Mouse (Mus musculus) liver, adult 2 months (tissue): ENCODE measurements around the gene Vps72. TPM values are rescaled to one million over a fixed set of nuclear protein-coding genes. Genes with fewer than 3 reads are reported as not detected.
A peak's percentile ranks its signal among the peaks of the same experiment; 100 is the strongest.
"Not testable (repeated sequence)": the region's sequence is repeated elsewhere in the genome, so short reads cannot be mapped to it uniquely, and the experiment has no call there.

ENCODE experiments used
- DNase-seq: peaks from one replicate; pipeline ENCODE4 v3.0.0-alpha.2; 2011; ENCODE audit warnings: low read depth, low spot score; ENCODE audit errors: extremely low read depth
- H3K27ac ChIP-seq: fragments of 200-500 bp; replicated peaks from 2 replicates; pipeline ENCODE4 v1.5.1; 2012; ENCODE audit warnings: low read depth, mild to moderate bottlenecking, control low read depth, inconsistent platforms, low read length; ENCODE audit not compliant: insufficient read depth
- H3K27me3 ChIP-seq: fragments of 200-500 bp; 2 replicates; pipeline ENCODE4 v1.6.1; 2012; ENCODE audit warnings: mild to moderate bottlenecking, moderate library complexity, low read length, inconsistent platforms; ENCODE audit not compliant: control insufficient read depth, insufficient read depth
- H3K36me3 ChIP-seq: fragments of 200-500 bp; 2 replicates; pipeline ENCODE4 v1.6.1; 2012; ENCODE audit warnings: low read length, inconsistent platforms; ENCODE audit not compliant: control insufficient read depth, insufficient read depth
- H3K4me1 ChIP-seq: fragments of 200-500 bp; 2 replicates; pipeline ENCODE4 v1.6.1; 2011; ENCODE audit warnings: low read length; ENCODE audit not compliant: control insufficient read depth, insufficient read depth
- H3K4me3 ChIP-seq: fragments of 200-500 bp; 2 replicates; pipeline ENCODE4 v1.5.1; 2011; ENCODE audit warnings: low read depth, mild to moderate bottlenecking, control low read depth, low read length, moderate library complexity; ENCODE audit not compliant: insufficient read depth
- H3K79me2 ChIP-seq: fragments of 200-500 bp; 2 replicates; pipeline ENCODE4 v1.6.1; 2012; ENCODE audit warnings: inconsistent platforms, mild to moderate bottlenecking, low read length, moderate library complexity; ENCODE audit not compliant: control insufficient read depth, insufficient read depth
- H3K9ac ChIP-seq: fragments of 200-500 bp; 2 replicates; pipeline ENCODE4 v1.6.1; 2012; ENCODE audit warnings: low read depth, mild to moderate bottlenecking, control low read depth, inconsistent platforms, low read length
- CTCF ChIP-seq: fragments of 200-500 bp; IDR thresholded peaks from 2 replicates; pipeline ENCODE4 v1.5.1; 2011; ENCODE audit warnings: low read depth, low read length, control low read depth
- POLR2A ChIP-seq: fragments of 200-500 bp; IDR thresholded peaks from 2 replicates; pipeline ENCODE4 v1.6.1; 2011; ENCODE audit warnings: low read length, control low read depth; ENCODE audit not compliant: insufficient read depth; ENCODE audit errors: extremely low read depth
- WGBS: fragments of 180-500 bp; shearing (Covaris S2); methylation state at CpG from one replicate; pipeline ENCODE4 v1.1.7; 2018; 5-methylcytosine and 5-hydroxymethylcytosine counted together
- polyA plus RNA-seq: library from polyadenylated mRNA; depleted of rRNA; stranded (reverse); fragments of >200 nt; gene quantifications from 2 replicates; pipeline ENCODE4 v1.2.3, GENCODE M21; 2012
- total RNA-seq: library from RNA; depleted of rRNA; stranded (reverse); fragments of >200 nt; gene quantifications from 2 replicates; pipeline ENCODE4 v1.2.3, GENCODE M21; 2014

Gene Vps72
- total and polyA plus RNA-seq, 2 experiments: 9.9 to 27.4 TPM

- Histone ChIP-seq H3K36me3 (no peaks in the 10 kb centered on the region), H3K27ac (no peak overlapping the region), H3K4me1 (0 out of 2 replicates have a peak, but pooled peaks cover 2% of the 10 kb centered on the region)
Measured at GRCm38 (mm10) chr3:95088071-95088470, 22.8 kb upstream of the Vps72 start.

GRCm38 (mm10) chr3:95100854-95101253, 10.0 kb upstream of the Vps72 start:
- no peak for TF ChIP-seq POLR2A
- TF ChIP-seq CTCF: no peak
- no peaks in the 10 kb centered on the region for H3K27me3 ChIP-seq
- H3K4me1 ChIP-seq: peaks cover 7% of the 10 kb centered on the region; the same call in 1 of the 2 replicates
- H3K36me3 ChIP-seq: peaks cover 8% of the 10 kb centered on the region; the same call in 1 of the 2 replicates
- no peak overlapping the region for H3K27ac ChIP-seq
- no peak overlapping the region for H3K4me3 ChIP-seq
- no peak for DNase-seq
- H3K9ac ChIP-seq: no peak overlapping the region
- peaks cover 26% of the 10 kb centered on the region for H3K79me2 ChIP-seq
- 58% methylated on average over 2 of the region's 2 CpGs for WGBS

More at GRCm38 (mm10) chr3:95088071-95088470, 22.8 kb upstream of the Vps72 start:
- Histone ChIP-seq H3K79me2 (no peaks in the 10 kb centered on the region; the same call in 1 of the 2 replicates), H3K27me3 (no peaks in the 10 kb centered on the region), H3K4me3 (no peak overlapping the region), H3K9ac (no peak overlapping the region)
- TF ChIP-seq POLR2A (no peak), CTCF (no peak)
- 88% methylated on average over 1 of the region's 1 CpGs for WGBS
- DNase-seq: no peak

- Histone ChIP-seq H3K27me3 (no peaks in the 10 kb centered on the region), H3K9ac (peak overlapping the region; percentile 25; the same call in 1 of the 2 replicates), H3K4me3 (peak overlapping the region; percentile 13; the same call in 1 of the 2 replicates), H3K27ac (no peak overlapping the region), H3K36me3 (peaks cover 4% of the 10 kb centered on the region; the same call in 1 of the 2 replicates), H3K79me2 (peaks cover 23% of the 10 kb centered on the region), H3K4me1 (peaks cover 7% of the 10 kb centered on the region; the same call in 1 of the 2 replicates)
- DNase-seq: no peak
- 18% methylated on average over 4 of the region's 4 CpGs for WGBS
- TF ChIP-seq CTCF (no peak), POLR2A (no peak)
Measured at GRCm38 (mm10) chr3:95105121-95105520, 5.7 kb upstream of the Vps72 start.

DNA sequence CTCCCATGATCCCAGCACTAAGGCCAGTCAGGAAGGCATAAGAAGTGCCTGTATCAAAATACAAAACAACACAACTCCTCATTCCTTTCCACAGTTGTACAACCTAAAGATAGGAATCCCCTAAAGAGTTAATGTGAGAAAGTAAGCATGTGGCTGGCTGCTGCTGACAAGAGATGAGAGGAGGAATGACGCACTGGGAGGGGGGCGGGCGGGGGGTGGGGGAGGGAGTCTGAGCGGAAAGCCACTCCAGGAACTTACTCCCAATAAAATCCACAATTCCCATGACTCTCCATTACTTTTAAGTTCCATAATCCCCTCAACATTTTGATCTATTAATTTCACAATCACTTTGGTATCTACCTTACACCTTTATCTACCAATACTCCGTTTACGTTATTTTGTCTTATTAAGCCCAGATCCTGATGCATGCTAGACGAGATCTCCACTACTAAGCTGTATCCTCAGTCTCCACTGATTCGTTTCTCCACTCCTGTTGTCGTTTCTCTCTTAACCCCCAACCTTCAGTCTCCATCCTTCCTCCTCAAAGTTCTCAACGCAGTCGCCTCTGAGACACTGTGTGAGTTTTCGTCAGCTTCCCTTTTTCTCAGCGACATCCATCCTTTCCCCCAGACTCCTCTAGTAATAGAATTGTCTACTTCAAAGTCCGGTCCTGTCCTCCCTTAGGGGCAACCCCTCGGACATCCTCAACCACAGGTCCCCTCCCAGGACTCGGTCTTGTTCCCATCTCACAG, 5.1 kb upstream of the Vps72 start:
- under 1% methylated on average over 16 of the region's 16 CpGs for WGBS
- no peak for DNase-seq
- H3K36me3 ChIP-seq: peaks cover 4% of the 10 kb centered on the region; the same call in 1 of the 2 replicates
- no peaks in the 10 kb centered on the region for H3K27me3 ChIP-seq
- peaks cover 7% of the 10 kb centered on the region; the same call in 1 of the 2 replicates for H3K4me1 ChIP-seq
- H3K9ac ChIP-seq: peak overlapping the region; percentile 66
- H3K27ac ChIP-seq: peak overlapping the region; percentile 32
- TF ChIP-seq POLR2A (no peak), CTCF (no peak)
- peak overlapping the region; percentile 72 for H3K4me3 ChIP-seq
- peaks cover 23% of the 10 kb centered on the region; the same call in 1 of the 2 replicates for H3K79me2 ChIP-seq

GRCm38 (mm10) chr3:95106338-95107117, 4.3 kb upstream of the Vps72 start, which contains the start of gene Pip5k1a:
Gene Pip5k1a, minus strand, starts transcription at chr3:95106930.
- Histone ChIP-seq H3K4me1 (peaks cover 6% of the 10 kb centered on the region; the same call in 1 of the 2 replicates), H3K79me2 (peaks cover 18% of the 10 kb centered on the region; the same call in 1 of the 2 replicates), H3K9ac (peak within 1 kb of the TSS; percentile 66), H3K4me3 (peak within 1 kb of the TSS; percentile 72), H3K36me3 (peaks cover 2% of the 10 kb centered on the region; the same call in 1 of the 2 replicates), H3K27ac (peak within 1 kb of the TSS; percentile 32), H3K27me3 (no peaks in the 10 kb centered on the region)
- TF ChIP-seq POLR2A (peak; percentile 58; the same call in 1 of the 2 replicates), CTCF (no peak)
- DNase-seq: peak; percentile 98
- under 1% methylated on average over 51 of the region's 51 CpGs for WGBS

DNA sequence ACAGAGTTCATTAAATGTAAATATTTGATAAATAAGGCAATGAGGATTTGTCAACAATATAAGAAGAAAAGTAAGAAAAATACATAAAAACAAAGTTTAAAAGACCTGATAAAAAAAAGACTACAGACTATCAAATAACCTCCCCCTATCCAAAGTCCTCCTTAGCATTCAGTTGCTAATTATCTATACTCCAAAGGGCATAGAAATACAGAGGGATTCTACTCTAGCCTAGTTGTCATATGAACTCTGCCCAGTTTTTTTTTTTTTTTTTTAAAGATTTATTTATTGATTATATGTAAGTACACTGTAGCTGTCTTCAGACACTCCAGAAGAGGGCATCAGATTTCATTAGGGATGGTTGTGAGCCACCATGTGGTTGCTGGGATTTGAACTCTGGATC, 3.5 kb upstream of the Vps72 start:
- peaks cover 16% of the 10 kb centered on the region; the same call in 1 of the 2 replicates for H3K79me2 ChIP-seq
- DNase-seq, H3K27me3 ChIP-seq, H3K36me3 ChIP-seq, H3K4me3 ChIP-seq, H3K27ac ChIP-seq, H3K4me1 ChIP-seq, H3K9ac ChIP-seq: not testable (repeated sequence)
